Mouse (Mus musculus): ENCODE measurements around the gene Reg3g. TPM values are rescaled to one million over a fixed set of nuclear protein-coding genes. Genes with fewer than 3 reads are reported as not detected.
A peak's percentile ranks its signal among the peaks of the same experiment; 100 is the strongest.
"Not testable (repeated sequence)": the region's sequence is repeated elsewhere in the genome, so short reads cannot be mapped to it uniquely, and the experiment has no call there.

Gene Reg3g
- not detected for total RNA-seq (2021)
- long read RNA-seq, experiment 1: 0 reads
- long read RNA-seq, experiment 2: 0 reads

GRCm38 (mm10) chr6:78468772-78469171, at the start of gene Reg3g:
Gene Reg3g, minus strand, starts transcription at chr6:78468872.
- no peak for DNase-seq (ENCODE audit: low spot score in 2 of 2)

GRCm38 (mm10) chr6:78515777-78516446, 47.2 kb upstream of the Reg3g start:
- peak in 1 of 2 experiments; percentile 20 for DNase-seq (ENCODE audit: low spot score in 2 of 2)

GRCm38 (mm10) chr6:78512833-78513232, 44.2 kb upstream of the Reg3g start:
- peak; percentile 23 to 30 for DNase-seq (ENCODE audit: low spot score in 2 of 2)

- DNase-seq (ENCODE audit: low spot score in 2 of 2): no peak
These were observed 41.7 kb upstream of the Reg3g start for GRCm38 (mm10) chr6:78510173-78510900.

- DNase-seq (ENCODE audit: low spot score in 2 of 2): no peak
These were observed 37.1 kb upstream of the Reg3g start for GRCm38 (mm10) chr6:78505745-78506144.

GRCm38 (mm10) chr6:78494633-78495032, 26.0 kb upstream of the Reg3g start:
- DNase-seq (ENCODE audit: low spot score in 2 of 2): no peak

GRCm38 (mm10) chr6:78469287-78469686, 615 bp upstream of the Reg3g start:
- DNase-seq (ENCODE audit: low spot score in 2 of 2): no peak

- no peak for DNase-seq (ENCODE audit: low spot score in 2 of 2)
These were observed 5.4 kb downstream of the Reg3g start for GRCm38 (mm10) chr6:78463266-78463665.

- no peak for DNase-seq (ENCODE audit: low spot score in 2 of 2)
These were observed 6.3 kb downstream of the Reg3g start for GRCm38 (mm10) chr6:78462360-78462759.

GRCm38 (mm10) chr6:78460191-78460825, 8.4 kb downstream of the Reg3g start:
- peak; percentile 48 to 77 for DNase-seq (ENCODE audit: low spot score in 2 of 2)

- no peak for DNase-seq (ENCODE audit: low spot score in 2 of 2)
These were observed 15.9 kb downstream of the Reg3g start for GRCm38 (mm10) chr6:78452804-78453203.

GRCm38 (mm10) chr6:78448409-78448808, 20.3 kb downstream of the Reg3g start:
- no peak for DNase-seq (ENCODE audit: low spot score in 2 of 2)

GRCm38 (mm10) chr6:78447202-78447601, 21.5 kb downstream of the Reg3g start:
- DNase-seq (ENCODE audit: low spot score in 2 of 2): no peak

GRCm38 (mm10) chr6:78425497-78425896, 43.2 kb downstream of the Reg3g start:
- DNase-seq (ENCODE audit: low spot score in 2 of 2): no peak

GRCm38 (mm10) chr6:78422411-78422810, 46.3 kb downstream of the Reg3g start, which contains the start of gene Reg1:
Gene Reg1, plus strand, starts transcription at chr6:78422711.
- not testable (repeated sequence) for DNase-seq (ENCODE audit: low spot score in 2 of 2)

Other genes starting within 250 kb of the Reg3g start
- gene Reg3b, start 98.2 kb downstream of the Reg3g start, total RNA-seq (2021): not detected
- not detected for gene Reg3d, start 90.0 kb downstream of the Reg3g start, total RNA-seq (2021)
- gene Reg3a, start 88.2 kb downstream of the Reg3g start, total RNA-seq (2021): not detected
- not detected for gene Reg2, start 73.2 kb downstream of the Reg3g start, total RNA-seq (2021)
- gene Reg1, start 46.2 kb downstream of the Reg3g start, total RNA-seq (2021): not detected